ENCODE assay signal across 11 mouse cellular contexts in the genomic region with DNA sequence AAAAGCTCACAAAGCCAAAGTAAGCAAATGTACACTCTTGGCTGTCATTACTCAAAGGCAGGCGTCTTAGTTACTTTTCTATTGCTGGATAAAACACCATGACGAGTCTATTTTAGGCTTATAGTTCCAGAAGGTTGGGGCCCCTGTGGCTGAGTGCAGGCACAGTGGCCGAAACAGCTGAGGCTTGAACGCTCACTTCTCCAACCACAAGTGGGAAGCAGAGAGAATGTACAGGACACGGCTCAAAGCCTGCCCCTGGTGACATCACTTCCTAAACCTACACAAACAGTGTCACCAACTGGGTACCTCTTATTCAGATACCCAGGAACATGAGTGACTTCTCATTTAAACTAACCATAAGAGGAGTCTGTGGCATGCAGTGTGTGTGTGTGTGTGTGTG. TPM values are rescaled to one million over a fixed set of nuclear protein-coding genes. Genes with fewer than 3 reads are reported as not detected.
A peak's percentile ranks its signal among the peaks of the same experiment; 100 is the strongest.
DNase-seq lines count a peak whose midpoint lies in the region; ATAC-seq lines count a peak whose summit lies in the region.
"Had no signal": no experiment of that assay in that cellular context is flagged by ENCODE, and none has a peak within 500 bp of the region (broad histone marks: within the 10 kb centered on the region; RNA-seq: fewer than 3 reads in every experiment).

No protein-coding gene starts in this region.

- H3K4me2 ChIP-seq in limb, embryonic 13.5 days (replicated peaks): no peak overlapping the region
- H3K4me2 ChIP-seq in liver, embryonic 11.5 days: no peak overlapping the region
- no peak overlapping the region for H3K4me2 ChIP-seq in stomach, embryonic 16.5 days (ENCODE audit: low read depth, low read length)
- H3K4me2 ChIP-seq: neural tube, embryonic 12.5 days had no signal

- no peaks in the 10 kb centered on the region for H3K9me3 ChIP-seq in limb, embryonic 13.5 days
- H3K9me3 ChIP-seq in limb, embryonic 10.5 days (replicated peaks): no peaks in the 10 kb centered on the region
- no peaks in the 10 kb centered on the region for H3K9me3 ChIP-seq in liver, embryonic 11.5 days (ENCODE audit: control insufficient read depth, low read length)
- H3K9me3 ChIP-seq in stomach, embryonic 16.5 days (replicated peaks; ENCODE audit: control insufficient read depth, low read length): no peaks in the 10 kb centered on the region
- H3K9me3 ChIP-seq: neural tube, embryonic 12.5 days had no signal

- H3K4me3 ChIP-seq in limb, embryonic 13.5 days: no peak overlapping the region
- H3K4me3 ChIP-seq in limb, embryonic 10.5 days: no peak overlapping the region
- no peak overlapping the region for H3K4me3 ChIP-seq in liver, embryonic 11.5 days (ENCODE audit: low read depth, low read length)
- H3K4me3 ChIP-seq in stomach, embryonic 16.5 days (replicated peaks; ENCODE audit: low read length): no peak overlapping the region
- H3K4me3 ChIP-seq: neural tube, embryonic 12.5 days had no signal

- H3K4me1 ChIP-seq in limb, embryonic 13.5 days: peaks cover 2% of the 10 kb centered on the region; the same call in 1 of the 2 replicates
- peaks cover 9% of the 10 kb centered on the region for H3K4me1 ChIP-seq in limb, embryonic 10.5 days
- peaks cover 3% of the 10 kb centered on the region; the same call in 1 of the 2 replicates for H3K4me1 ChIP-seq in liver, embryonic 11.5 days (replicated peaks; ENCODE audit: control insufficient read depth, insufficient read depth, low read length)
- no peaks in the 10 kb centered on the region for H3K4me1 ChIP-seq in stomach, embryonic 16.5 days (ENCODE audit: control insufficient read depth, insufficient read depth, low read length)
- H3K4me1 ChIP-seq: neural tube, embryonic 12.5 days had no signal

- intact Hi-C loops in gastrocnemius, postnatal 36 days (cut with DNase I): no loop called here

- ATAC-seq in limb, embryonic 13.5 days (ENCODE audit: low FRiP score, low read depth): peak; percentile 59; the same call in 1 of the 2 replicates
- peak; percentile 58; the same call in 1 of the 2 replicates for ATAC-seq in liver, embryonic 11.5 days (replicated peaks; ENCODE audit: low FRiP score)
- peak; percentile 40; the same call in 1 of the 2 replicates for ATAC-seq in stomach, embryonic 16.5 days (ENCODE audit: insufficient read depth, low FRiP score)
- ATAC-seq: Patski had no signal

- DNase-seq in limb, embryonic 10.5 days (ENCODE audit: low spot score): no peak
- DNase-seq in brain, adult 2 months (ENCODE audit: low read depth, low spot score): peak; percentile 10
- no peak for DNase-seq in liver, embryonic 11.5 days (ENCODE audit: low spot score)
- DNase-seq in frontal cortex, postnatal 25 days (ENCODE audit: low spot score in 2 of 2): no peak
- no peak for DNase-seq in retina, postnatal 1 day
- DNase-seq in gastrocnemius, postnatal 36 days: no peak
- DNase-seq: cerebellum, postnatal 14 days had no signal

- WGBS in limb, embryonic 13.5 days: 57% methylated on average over 5 of the region's 5 CpGs
- 79% methylated on average over 5 of the region's 5 CpGs for WGBS in limb, embryonic 10.5 days
- 31% methylated on average over 5 of the region's 5 CpGs for WGBS in liver, embryonic 11.5 days
- WGBS in stomach, embryonic 16.5 days: 35% methylated on average over 5 of the region's 5 CpGs

- no peak overlapping the region for H3K27ac ChIP-seq in limb, embryonic 13.5 days
- no peak overlapping the region for H3K27ac ChIP-seq in limb, embryonic 10.5 days
- no peak overlapping the region for H3K27ac ChIP-seq in liver, embryonic 11.5 days (ENCODE audit: low read depth, low read length)
- peak overlapping the region; percentile 23; the same call in 1 of the 2 replicates for H3K27ac ChIP-seq in stomach, embryonic 16.5 days (ENCODE audit: low read length)
- H3K27ac ChIP-seq: neural tube, embryonic 12.5 days had no signal

- no peaks in the 10 kb centered on the region for H3K27me3 ChIP-seq in limb, embryonic 13.5 days
- no peaks in the 10 kb centered on the region for H3K27me3 ChIP-seq in limb, embryonic 10.5 days (ENCODE audit: low read depth, poor library complexity, severe bottlenecking)
- H3K27me3 ChIP-seq in liver, embryonic 11.5 days (replicated peaks; ENCODE audit: control insufficient read depth, insufficient read depth, low read length): no peaks in the 10 kb centered on the region
- H3K27me3 ChIP-seq in stomach, embryonic 16.5 days (ENCODE audit: control insufficient read depth, insufficient read depth, low read length): no peaks in the 10 kb centered on the region
- H3K27me3 ChIP-seq: neural tube, embryonic 12.5 days; Patski had no signal

- no peaks in the 10 kb centered on the region for H3K36me3 ChIP-seq in limb, embryonic 13.5 days
- no peaks in the 10 kb centered on the region for H3K36me3 ChIP-seq in limb, embryonic 10.5 days
- no peaks in the 10 kb centered on the region for H3K36me3 ChIP-seq in liver, embryonic 11.5 days (ENCODE audit: control insufficient read depth, insufficient read depth, low read length)
- no peaks in the 10 kb centered on the region for H3K36me3 ChIP-seq in stomach, embryonic 16.5 days (ENCODE audit: control insufficient read depth, insufficient read depth, low read length)
- H3K36me3 ChIP-seq: neural tube, embryonic 12.5 days had no signal

- no peak overlapping the region for H3K9ac ChIP-seq in limb, embryonic 13.5 days
- H3K9ac ChIP-seq in liver, embryonic 11.5 days (ENCODE audit: low read depth, low read length): no peak overlapping the region
- no peak overlapping the region for H3K9ac ChIP-seq in stomach, embryonic 16.5 days (ENCODE audit: low read length)
- H3K9ac ChIP-seq: neural tube, embryonic 12.5 days had no signal

RNA-seq across cellular contexts. Expression of gene Otud4, which starts 26.5 kb away (rescaled TPM):
- 11.8 and 12.2 TPM in 2 replicates for polyA plus RNA-seq in limb, embryonic 13.5 days (2015; fragmentation: Nextera tagmentation; extraction: Ambion mirVana)
- 15.4 and 16.6 TPM in 2 replicates for polyA plus RNA-seq in limb, embryonic 10.5 days (2016; fragmentation: Nextera tagmentation; extraction: Ambion mirVana)
- 26.3 and 27.1 TPM in 2 replicates for polyA plus RNA-seq in liver, embryonic 11.5 days (2014; fragmentation: Nextera tagmentation; extraction: Ambion mirVana)
- polyA plus RNA-seq in stomach, embryonic 16.5 days (2015; fragmentation: Nextera tagmentation; extraction: Ambion mirVana): 11.5 and 12.3 TPM in 2 replicates
- total RNA-seq in gastrocnemius, postnatal 36 days (2021): 10 to 100 TPM; 46.9 to 49.7 TPM
